Mouse (Mus musculus) liver, adult 2 months (tissue): ENCODE measurements around the gene Nxpe2.

Experiments used
- CTCF ChIP-seq: fragments of 200-500 bp; IDR thresholded peaks from 2 replicates; pipeline ENCODE4 v1.5.1; 2011; ENCODE audit warnings: low read depth, low read length, control low read depth
- POLR2A ChIP-seq: fragments of 200-500 bp; IDR thresholded peaks from 2 replicates; pipeline ENCODE4 v1.6.1; 2011; ENCODE audit warnings: low read length, control low read depth; ENCODE audit not compliant: insufficient read depth; ENCODE audit errors: extremely low read depth

DNA sequence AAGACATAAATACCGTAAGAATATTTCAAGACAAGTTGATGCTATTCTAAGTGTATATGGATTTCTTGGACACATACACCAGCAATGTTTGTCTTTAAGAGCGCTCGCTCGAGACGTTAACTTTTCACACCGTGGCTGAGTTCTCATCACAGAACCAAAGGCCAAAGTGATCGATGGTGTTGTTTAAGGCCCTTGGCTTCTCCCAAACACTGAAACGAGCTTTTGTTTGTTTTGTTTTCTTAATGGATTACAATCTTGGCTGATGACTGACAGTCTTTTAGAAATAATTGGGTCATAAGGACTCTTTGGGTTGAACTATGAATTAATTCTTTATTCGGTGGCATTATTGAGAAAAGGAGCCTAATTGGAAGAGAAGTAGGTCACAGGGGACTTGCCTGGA lies 7.8 kb downstream of the Nxpe2 start:
- TF ChIP-seq CTCF (no peak), POLR2A (no peak)
